Mouse (Mus musculus) lung, postnatal 0 days (tissue): ENCODE measurements around the gene 4930556J24Rik. TPM values are rescaled to one million over a fixed set of nuclear protein-coding genes. Genes with fewer than 3 reads are reported as not detected.
A peak's percentile ranks its signal among the peaks of the same experiment; 100 is the strongest.
"Not testable (repeated sequence)": the region's sequence is repeated elsewhere in the genome, so short reads cannot be mapped to it uniquely, and the experiment has no call there.

Experiments used
- ATAC-seq: fragments of 200-750 bp; cut with Nextera tagmentation; 2 replicates; pipeline ENCODE4 v1.8.0; 2017; ENCODE audit warnings: moderate library complexity
- DNase-seq: peaks from one replicate; pipeline ENCODE4 v3.0.0-alpha.2; 2016; ENCODE audit warnings: low spot score
- H3K27ac ChIP-seq: fragments of 300-500 bp; sonication (generic); 2 replicates; pipeline ENCODE4 v1.5.1; 2014; ENCODE audit warnings: antibody characterized with exemption, mild to moderate bottlenecking, low read length, mixed read lengths
- H3K27me3 ChIP-seq: fragments of 300-500 bp; sonication (generic); replicated peaks from 2 replicates; pipeline ENCODE4 v1.6.1; 2014; ENCODE audit warnings: low read length, mixed read lengths; ENCODE audit not compliant: insufficient read depth
- H3K36me3 ChIP-seq: fragments of 300-500 bp; sonication (generic); 2 replicates; pipeline ENCODE4 v1.6.1; 2014; ENCODE audit warnings: low read length, mixed read lengths; ENCODE audit not compliant: insufficient read depth
- H3K4me1 ChIP-seq: fragments of 300-500 bp; sonication (generic); 2 replicates; pipeline ENCODE4 v1.6.1; 2014; ENCODE audit warnings: antibody characterized with exemption, low read depth, low read length, mixed read lengths; ENCODE audit not compliant: insufficient read depth
- H3K4me2 ChIP-seq: fragments of 300-500 bp; sonication (generic); replicated peaks from 2 replicates; pipeline ENCODE4 v1.6.1; 2014; ENCODE audit warnings: low read depth, mild to moderate bottlenecking, low read length, moderate library complexity, mixed read lengths
- H3K4me3 ChIP-seq: fragments of 300-500 bp; sonication (generic); 2 replicates; pipeline ENCODE4 v1.5.1; 2014; ENCODE audit warnings: low read depth, low read length
- H3K9ac ChIP-seq: fragments of 300-500 bp; sonication (generic); replicated peaks from 2 replicates; pipeline ENCODE4 v1.6.1; 2014; ENCODE audit warnings: low read depth, mild to moderate bottlenecking
- H3K9me3 ChIP-seq: fragments of 300-500 bp; sonication (generic); 2 replicates; pipeline ENCODE4 v1.6.1; 2016; ENCODE audit warnings: low read length, mixed read lengths
- CTCF ChIP-seq: IDR thresholded peaks from 2 replicates; pipeline ENCODE4 v1.5.1; 2016; ENCODE audit warnings: antibody characterized with exemption, mild to moderate bottlenecking
- EP300 ChIP-seq: IDR thresholded peaks from 2 replicates; pipeline ENCODE4 v1.6.1; 2016; ENCODE audit warnings: antibody characterized with exemption, mild to moderate bottlenecking, control low read depth
- WGBS: fragments of 180-500 bp; shearing (Covaris S2); extraction: QIAGEN DNeasy Blood & Tissue Kit; methylation state at CpG from one replicate; pipeline ENCODE4 v1.1.7; 2014; 5-methylcytosine and 5-hydroxymethylcytosine counted together
- polyA plus RNA-seq: library from polyadenylated mRNA; unstranded; fragments of >200 nt; fragmentation: Nextera tagmentation; extraction: Ambion mirVana; gene quantifications from 2 replicates; pipeline ENCODE4 v1.2.1, GENCODE M21; 2015

4930556J24Rik gene
- not detected in 2 replicates for polyA plus RNA-seq

DNA sequence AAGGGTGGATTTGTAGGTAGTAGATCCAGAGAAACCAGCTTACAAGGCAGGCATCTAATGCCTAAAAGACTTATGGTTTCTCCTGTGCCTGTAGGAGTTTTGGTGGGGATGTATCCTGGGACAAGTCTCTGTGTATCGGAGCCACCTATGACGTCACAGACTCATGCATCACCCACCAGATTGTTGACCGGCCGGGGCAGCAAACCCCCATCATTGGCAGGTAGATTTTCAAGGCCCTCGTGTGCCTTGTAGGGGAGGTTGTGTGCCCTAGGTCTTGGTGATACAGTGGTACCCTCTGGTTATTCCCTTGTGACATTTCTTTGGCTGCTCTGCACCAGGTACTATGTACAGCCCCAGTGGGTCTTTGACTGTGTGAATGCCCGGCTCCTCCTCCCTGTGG is at the start of gene 4930556J24Rik:
Gene 4930556J24Rik (minus strand): TSS at position 101 of the 400 bp plus-strand sequence.
- ATAC-seq (no peak), DNase-seq (no peak)
- Histone ChIP-seq H3K4me3 (no peak within 1 kb of the TSS), H3K9ac (no peak within 1 kb of the TSS), H3K9me3 (no peaks in the 10 kb centered on the region), H3K36me3 (peaks cover 36% of the 10 kb centered on the region), H3K4me2 (no peak within 1 kb of the TSS), H3K4me1 (no peaks in the 10 kb centered on the region), H3K27ac (no peak within 1 kb of the TSS), H3K27me3 (no peaks in the 10 kb centered on the region)
- TF ChIP-seq EP300 (no peak), CTCF (no peak)
- 96% methylated on average over 6 of the region's 6 CpGs for WGBS

DNA sequence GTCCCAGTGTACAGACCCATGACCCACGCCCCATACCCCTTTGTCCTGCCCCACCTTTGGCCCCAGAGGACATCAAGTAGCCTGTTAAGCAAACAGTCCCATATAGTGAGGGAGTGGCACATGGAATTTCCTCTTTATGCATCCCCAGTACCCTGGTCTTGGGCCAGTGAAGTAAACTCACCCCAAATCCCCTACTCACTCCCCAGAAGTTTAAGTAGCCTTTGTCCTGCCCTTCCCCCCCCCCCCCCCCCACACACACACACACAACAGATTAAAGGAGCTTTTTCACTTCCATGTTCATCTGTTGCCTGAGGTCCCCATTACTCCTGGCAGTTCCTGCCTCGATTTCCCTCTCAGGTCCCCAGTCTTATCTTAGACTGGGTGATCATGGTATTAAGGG is 46.7 kb upstream of the 4930556J24Rik start:
- Histone ChIP-seq H3K4me3 (no peak overlapping the region), H3K36me3 (no peaks in the 10 kb centered on the region), H3K4me2 (no peak overlapping the region), H3K27ac (no peak overlapping the region), H3K9me3 (no peaks in the 10 kb centered on the region), H3K4me1 (no peaks in the 10 kb centered on the region), H3K9ac (no peak overlapping the region), H3K27me3 (no peaks in the 10 kb centered on the region)
- no peak for DNase-seq
- no peak for TF ChIP-seq EP300
- no peak for TF ChIP-seq CTCF
- WGBS, result 70% methylated on average over 2 of the region's 2 CpGs
- no peak for ATAC-seq

DNA sequence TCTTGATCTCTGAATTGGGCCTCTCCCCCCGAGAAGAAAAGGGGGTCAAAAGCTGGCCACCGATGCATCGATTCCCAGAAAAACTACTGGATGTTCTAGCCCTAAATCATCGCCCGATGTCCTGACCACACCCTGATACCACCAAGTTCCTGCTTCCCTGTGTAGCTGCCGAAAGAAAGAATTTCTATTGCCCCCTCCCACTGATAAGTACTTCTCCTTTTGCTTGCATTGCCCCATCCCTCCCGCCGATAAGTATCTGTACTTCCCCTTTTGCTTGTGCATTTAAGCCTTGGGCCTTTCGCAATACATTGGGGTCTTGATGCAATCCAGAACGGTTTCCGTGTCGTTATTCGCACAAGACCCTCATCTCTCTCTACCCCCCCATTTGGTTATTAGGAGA is 45.5 kb upstream of the 4930556J24Rik start:
- not testable (repeated sequence) for H3K9me3 ChIP-seq, H3K4me3 ChIP-seq, H3K36me3 ChIP-seq, H3K4me2 ChIP-seq, DNase-seq, H3K9ac ChIP-seq, ATAC-seq, H3K4me1 ChIP-seq, H3K27ac ChIP-seq, H3K27me3 ChIP-seq
- WGBS, result 76% methylated on average over 13 of the region's 13 CpGs

DNA sequence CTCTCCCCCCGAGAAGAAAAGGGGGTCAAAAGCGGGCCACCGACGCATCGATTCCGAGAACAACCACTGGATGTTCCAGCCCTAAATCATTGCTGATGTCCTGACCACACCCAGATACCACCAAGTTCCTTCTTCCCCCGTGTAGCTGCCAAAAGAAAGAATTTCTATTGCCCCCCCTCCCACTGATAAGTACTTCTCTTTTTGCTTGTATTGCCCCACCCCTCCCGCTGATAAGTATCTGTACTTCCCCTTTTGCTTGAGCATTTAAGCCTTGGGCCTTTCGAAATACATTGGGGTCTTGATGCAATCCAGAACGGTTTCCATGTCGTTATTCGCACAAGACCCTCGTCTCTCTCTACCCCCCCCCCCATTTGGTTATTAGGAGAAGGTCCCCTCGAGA is 39.2 kb upstream of the 4930556J24Rik start:
- not testable (repeated sequence) for H3K9me3 ChIP-seq, DNase-seq, ATAC-seq, H3K27me3 ChIP-seq, H3K4me2 ChIP-seq, H3K4me3 ChIP-seq, H3K4me1 ChIP-seq, H3K27ac ChIP-seq, H3K36me3 ChIP-seq, H3K9ac ChIP-seq
- 78% methylated on average over 14 of the region's 14 CpGs for WGBS

DNA sequence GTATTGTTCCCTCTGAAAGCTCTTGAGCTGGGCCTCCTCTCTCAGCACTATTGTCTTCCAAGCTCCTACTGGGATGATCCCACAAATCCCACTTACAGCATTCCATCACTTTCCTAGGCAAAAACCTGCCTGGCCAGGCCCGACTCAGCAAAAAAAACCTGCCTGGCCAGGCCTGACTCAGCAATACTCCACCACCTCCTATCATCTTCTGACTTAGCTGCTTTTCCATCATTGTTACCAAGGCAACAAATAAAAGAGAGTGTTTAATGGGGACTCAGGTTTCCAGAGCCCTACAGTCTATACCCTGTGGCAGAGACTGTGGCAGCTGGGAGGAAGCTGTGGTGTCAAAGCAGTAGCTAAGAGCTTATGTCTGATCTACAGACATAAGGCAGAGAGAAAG is 36.0 kb upstream of the 4930556J24Rik start:
- H3K4me3 ChIP-seq, result no peak overlapping the region
- H3K4me1 ChIP-seq, result no peaks in the 10 kb centered on the region
- 69% methylated on average over 1 of the region's 1 CpGs for WGBS
- no peak overlapping the region for H3K9ac ChIP-seq
- H3K27ac ChIP-seq, result no peak overlapping the region
- no peaks in the 10 kb centered on the region for H3K27me3 ChIP-seq
- DNase-seq (no peak), ATAC-seq (no peak)
- TF ChIP-seq CTCF (no peak), EP300 (no peak)
- no peaks in the 10 kb centered on the region for H3K9me3 ChIP-seq
- no peak overlapping the region for H3K4me2 ChIP-seq
- H3K36me3 ChIP-seq, result no peaks in the 10 kb centered on the region

DNA sequence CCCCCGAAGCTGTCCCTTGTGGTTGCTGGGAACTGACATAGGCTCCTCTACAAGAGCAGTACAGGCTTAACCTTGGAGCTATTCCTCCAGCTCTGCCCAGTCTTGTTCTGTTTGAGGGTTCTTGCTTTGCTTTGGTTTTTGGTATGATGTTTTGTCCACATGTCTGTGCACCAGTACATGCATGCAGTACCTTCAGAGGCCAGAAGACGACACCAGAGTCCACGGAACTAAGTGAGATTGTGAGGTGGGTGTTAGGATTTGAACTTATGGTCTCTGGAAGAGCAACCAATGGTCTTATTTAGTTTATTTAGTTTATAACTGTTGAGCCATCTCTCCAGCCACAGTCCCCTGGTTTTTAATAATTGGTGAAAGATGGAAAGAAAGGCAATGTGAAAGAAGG is 29.9 kb upstream of the 4930556J24Rik start:
- H3K36me3 ChIP-seq, result no peaks in the 10 kb centered on the region
- H3K9me3 ChIP-seq, result no peaks in the 10 kb centered on the region
- H3K9ac ChIP-seq, result no peak overlapping the region
- peak; percentile 70 for TF ChIP-seq CTCF
- no peak for TF ChIP-seq EP300
- H3K27me3 ChIP-seq, result no peaks in the 10 kb centered on the region
- WGBS, result 69% methylated on average over 3 of the region's 3 CpGs
- DNase-seq (no peak), ATAC-seq (no peak)
- no peaks in the 10 kb centered on the region for H3K4me1 ChIP-seq
- H3K27ac ChIP-seq, result no peak overlapping the region
- no peak overlapping the region for H3K4me2 ChIP-seq
- no peak overlapping the region for H3K4me3 ChIP-seq

DNA sequence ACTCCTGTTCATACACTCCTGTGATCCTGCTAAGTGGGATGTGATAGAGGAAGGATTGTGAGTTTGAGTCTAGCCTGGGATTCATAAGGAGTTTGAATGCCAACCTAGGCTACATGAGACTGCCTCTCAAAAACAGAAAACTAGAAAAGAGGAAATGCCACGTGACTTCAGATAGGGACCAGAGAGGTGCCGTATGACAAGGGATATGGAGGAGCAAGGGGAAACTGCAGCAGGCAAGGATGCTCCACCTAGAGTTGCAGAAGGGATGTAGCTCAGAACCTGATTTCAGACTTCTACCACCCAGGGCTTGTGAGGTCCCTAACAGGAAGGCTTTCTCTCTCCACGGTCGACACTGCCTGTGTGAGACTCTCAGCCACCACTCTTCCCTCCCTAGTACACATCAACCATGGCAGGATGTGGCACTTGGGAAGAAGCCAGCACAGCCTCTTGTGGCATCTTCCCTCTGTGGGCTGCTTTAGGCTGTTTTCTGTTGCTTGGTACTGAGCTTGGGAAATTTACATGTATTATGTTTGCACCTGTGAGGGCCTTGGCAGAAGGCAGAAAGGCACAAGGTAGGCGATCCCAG is 28.7 kb upstream of the 4930556J24Rik start:
- Histone ChIP-seq H3K36me3 (no peaks in the 10 kb centered on the region), H3K4me1 (no peaks in the 10 kb centered on the region), H3K27me3 (no peaks in the 10 kb centered on the region), H3K4me2 (no peak overlapping the region), H3K9ac (no peak overlapping the region), H3K4me3 (no peak overlapping the region), H3K9me3 (no peaks in the 10 kb centered on the region), H3K27ac (no peak overlapping the region)
- TF ChIP-seq EP300 (no peak), CTCF (no peak)
- DNase-seq, result no peak
- ATAC-seq, result no peak
- 52% methylated on average over 5 of the region's 5 CpGs for WGBS
